8 mouse cellular contexts compared by ENCODE assay signal in genomic region chr13:34077492-34078271, GRCm38 (mm10). TPM values are rescaled to one million over a fixed set of nuclear protein-coding genes. Genes with fewer than 3 reads are reported as not detected.
DNase-seq lines count a peak whose midpoint lies in the region; ATAC-seq and TF ChIP-seq lines count a peak whose summit lies in the region.

Tubb2a (minus strand) TSS chr13:34078007.

- peak within 1 kb of the TSS; percentile 85 for H3K4me2 ChIP-seq in forebrain, postnatal 0 days (ENCODE audit: low read depth)
- H3K4me2 ChIP-seq in neural tube, embryonic 15.5 days, result peak within 1 kb of the TSS; percentile 83

- peak; percentile 90 for DNase-seq in MEL (ENCODE audit: low read depth, low spot score)
- peak; percentile 92 to 93 for DNase-seq in cerebellum, adult 2 months
- DNase-seq in forebrain, postnatal 0 days, result peak; percentile 96
- DNase-seq in heart, postnatal 36 days, result peak; percentile 97 to 98
- peak; percentile 92 to 96 for DNase-seq in layer of hippocampus, adult 2 months (ENCODE audit: low spot score in 2 of 2)
- DNase-seq in lung, adult 2 months, result peak; percentile 94
- DNase-seq in testis, postnatal 10 days (ENCODE audit: low spot score), result peak; percentile 95

- H3K79me2 ChIP-seq in MEL (ENCODE audit: control insufficient read depth, insufficient read depth, low read length, poor library complexity), result peaks cover 6% of the 10 kb centered on the region

- intact Hi-C loops in heart, postnatal 36 days (cut with DNase I), result loop anchor here (1.0 to 2.0 kb wide), 4 partner anchors 31 to 77 kb away; partner anchors contain the start of gene Tubb2b

- peak; percentile 81 to 93 for TF ChIP-seq POLR2A in MEL (IDR thresholded peaks at IDR 0.05; ENCODE audit: control insufficient read depth in 1 of 2, insufficient read depth in 1 of 2, low read depth in 1 of 2, low read length in 2 of 2, poor library complexity in 1 of 2)
- peak; percentile 98 for TF ChIP-seq POLR2A in cerebellum, adult 2 months (IDR thresholded peaks at IDR 0.05; ENCODE audit: borderline replicate concordance, insufficient read depth, low read length)
- peak; percentile 99 for TF ChIP-seq POLR2A in lung, adult 2 months (IDR thresholded peaks at IDR 0.05; ENCODE audit: borderline replicate concordance, extremely low read depth, low read depth, low read length)

- peaks cover 0 to 4% of the 10 kb centered on the region in 2 experiments; a peak in 2 of 4 replicates for H3K36me3 ChIP-seq in MEL (ENCODE audit: control insufficient read depth in 1 of 2, insufficient read depth in 2 of 2, low read length in 2 of 2)
- peaks cover 8% of the 10 kb centered on the region for H3K36me3 ChIP-seq in forebrain, postnatal 0 days (ENCODE audit: insufficient read depth)
- H3K36me3 ChIP-seq in neural tube, embryonic 15.5 days, result peaks cover 16% of the 10 kb centered on the region

- no peaks in the 10 kb centered on the region for H3K27me3 ChIP-seq in MEL (ENCODE audit: control insufficient read depth in 1 of 2, insufficient read depth in 2 of 2, low read length in 2 of 2)
- H3K27me3 ChIP-seq in cerebellum, adult 2 months (ENCODE audit: control insufficient read depth, insufficient read depth, low read length), result no peaks in the 10 kb centered on the region
- no peaks in the 10 kb centered on the region for H3K27me3 ChIP-seq in forebrain, postnatal 0 days (ENCODE audit: insufficient read depth, low read length)
- no peaks in the 10 kb centered on the region for H3K27me3 ChIP-seq in neural tube, embryonic 15.5 days (replicated peaks)

- no peaks in the 10 kb centered on the region for H3K9me3 ChIP-seq in MEL (replicated peaks; ENCODE audit: insufficient read depth, low read length)
- H3K9me3 ChIP-seq in forebrain, postnatal 0 days (ENCODE audit: low read length), result no peaks in the 10 kb centered on the region
- no peaks in the 10 kb centered on the region for H3K9me3 ChIP-seq in neural tube, embryonic 15.5 days (replicated peaks)

- peak in 2 of 3 experiments; percentile 33; a peak in 3 of 6 replicates for TF ChIP-seq CTCF in MEL (IDR thresholded peaks at IDR 0.05 in 2 of 3, conservative IDR thresholded peaks at IDR 0.05 in 1 of 3; ENCODE audit: control insufficient read depth in 1 of 3, insufficient read depth in 1 of 3, low read depth in 2 of 3, low read length in 3 of 3, poor library complexity in 1 of 3, severe bottlenecking in 1 of 3)
- TF ChIP-seq CTCF in cerebellum, adult 2 months (IDR thresholded peaks at IDR 0.05; ENCODE audit: borderline replicate concordance, insufficient read depth, low read depth, low read length), result peak; percentile 15; the same call in 1 of the 2 replicates
- peak; percentile 77 for TF ChIP-seq CTCF in forebrain, postnatal 0 days (IDR thresholded peaks at IDR 0.05; ENCODE audit: low read depth)
- TF ChIP-seq CTCF in layer of hippocampus, adult 2 months (conservative IDR thresholded peaks at IDR 0.05), result peak; percentile 79
- no peak for TF ChIP-seq CTCF in lung, adult 2 months (IDR thresholded peaks at IDR 0.05; ENCODE audit: insufficient read depth, low read length)

- H3K27ac ChIP-seq in MEL (ENCODE audit: control insufficient read depth, low read depth, low read length), result peak within 1 kb of the TSS; percentile 39
- peak within 1 kb of the TSS; percentile 27 for H3K27ac ChIP-seq in cerebellum, adult 2 months (ENCODE audit: insufficient read depth, low read length)
- H3K27ac ChIP-seq in forebrain, postnatal 0 days (ENCODE audit: low read depth, low read length), result peak within 1 kb of the TSS; percentile 94
- peak within 1 kb of the TSS; percentile 93 for H3K27ac ChIP-seq in layer of hippocampus, adult 2 months
- peak within 1 kb of the TSS; percentile 93 for H3K27ac ChIP-seq in neural tube, embryonic 15.5 days (replicated peaks)

- peaks cover 2 to 8% of the 10 kb centered on the region in 2 experiments; a peak in 3 of 4 replicates for H3K4me1 ChIP-seq in MEL (ENCODE audit: control insufficient read depth in 1 of 2, insufficient read depth in 2 of 2, low read length in 2 of 2)
- H3K4me1 ChIP-seq in cerebellum, adult 2 months (ENCODE audit: control insufficient read depth, insufficient read depth, low read length), result peaks cover 4% of the 10 kb centered on the region; the same call in 1 of the 2 replicates
- H3K4me1 ChIP-seq in forebrain, postnatal 0 days (ENCODE audit: insufficient read depth), result peaks cover 15% of the 10 kb centered on the region; the same call in 1 of the 2 replicates
- H3K4me1 ChIP-seq in lung, adult 2 months (ENCODE audit: control insufficient read depth, insufficient read depth, low read length), result peaks cover 5% of the 10 kb centered on the region; the same call in 1 of the 2 replicates
- peaks cover 35% of the 10 kb centered on the region for H3K4me1 ChIP-seq in neural tube, embryonic 15.5 days

- WGBS in cerebellum, adult 2 months, result under 1% methylated on average over 45 of the region's 45 CpGs
- 1% methylated on average over 45 of the region's 45 CpGs for WGBS in forebrain, postnatal 0 days
- WGBS in lung, adult 2 months, result under 1% methylated on average over 45 of the region's 45 CpGs
- WGBS in neural tube, embryonic 15.5 days, result 1% methylated on average over 44 of the region's 45 CpGs

- H3K4me3 ChIP-seq in MEL (ENCODE audit: control insufficient read depth in 1 of 2, insufficient read depth in 1 of 2, low read depth in 2 of 2, low read length in 2 of 2), result peak within 1 kb of the TSS; percentile 59 to 89
- H3K4me3 ChIP-seq in cerebellum, adult 2 months (replicated peaks; ENCODE audit: insufficient read depth, low read depth, low read length), result peak within 1 kb of the TSS; percentile 89
- peak within 1 kb of the TSS; percentile 98 for H3K4me3 ChIP-seq in forebrain, postnatal 0 days (ENCODE audit: low read depth, low read length)
- H3K4me3 ChIP-seq in layer of hippocampus, adult 2 months, result peak within 1 kb of the TSS; percentile 89
- H3K4me3 ChIP-seq in lung, adult 2 months (replicated peaks; ENCODE audit: extremely low read depth, low read depth, low read length), result peak within 1 kb of the TSS; percentile 91
- peak within 1 kb of the TSS; percentile 86 for H3K4me3 ChIP-seq in neural tube, embryonic 15.5 days (replicated peaks)

- 0 out of 4 replicates have a peak, but pooled peaks of 1 of the 2 experiments have one; percentile 2 for TF ChIP-seq EP300 in MEL (IDR thresholded peaks at IDR 0.05; ENCODE audit: low read depth in 1 of 2, low read length in 2 of 2)

- H3K9ac ChIP-seq in MEL (ENCODE audit: control insufficient read depth, low read depth, low read length, poor library complexity, severe bottlenecking), result peak within 1 kb of the TSS; percentile 78
- peak within 1 kb of the TSS; percentile 98 for H3K9ac ChIP-seq in forebrain, postnatal 0 days
- H3K9ac ChIP-seq in neural tube, embryonic 15.5 days (replicated peaks), result peak within 1 kb of the TSS; percentile 97

- peak; percentile 91 for ATAC-seq in forebrain, postnatal 0 days
- peak; percentile 89 for ATAC-seq in neural tube, embryonic 15.5 days (ENCODE audit: low FRiP score)

- no peak for TF ChIP-seq RAD21 in MEL (IDR thresholded peaks at IDR 0.05; ENCODE audit: low read depth, low read length)

TF ChIP-seq in MEL, 35 proteins besides CTCF, POLR2A, EP300 and RAD21 (continues in another document):
- no peak for TF ChIP-seq MYB (IDR thresholded peaks at IDR 0.05; ENCODE audit: low read depth, low read length)
- TF ChIP-seq USF2 (IDR thresholded peaks at IDR 0.05; ENCODE audit: borderline replicate concordance in 1 of 2, insufficient read depth in 1 of 2, low read depth in 1 of 2, low read length in 2 of 2), result no peak
- no peak for TF ChIP-seq UBTF (IDR thresholded peaks at IDR 0.05; ENCODE audit: borderline replicate concordance, insufficient read depth, low read depth, low read length)
- peak; percentile 25; the same call in 1 of the 2 replicates for TF ChIP-seq CHD2 (IDR thresholded peaks at IDR 0.05; ENCODE audit: low read length)
- TF ChIP-seq ETS1 (IDR thresholded peaks at IDR 0.05; ENCODE audit: low read depth, low read length), result peak; percentile 45; the same call in 1 of the 2 replicates
- no peak for TF ChIP-seq MAX (IDR thresholded peaks at IDR 0.05; ENCODE audit: low read length)
- TF ChIP-seq TAL1 (IDR thresholded peaks at IDR 0.05; ENCODE audit: low read length), result no peak
- peak; percentile 35; the same call in 1 of the 2 replicates for TF ChIP-seq MAZ (IDR thresholded peaks at IDR 0.05; ENCODE audit: low read depth, low read length)
- TF ChIP-seq NRF1 (IDR thresholded peaks at IDR 0.05; ENCODE audit: insufficient read depth, low read depth, low read length, poor library complexity, severe bottlenecking), result no peak
- no peak for TF ChIP-seq JUND (IDR thresholded peaks at IDR 0.05; ENCODE audit: low read depth, low read length)
- TF ChIP-seq SIN3A (IDR thresholded peaks at IDR 0.05; ENCODE audit: low read length), result peak; percentile 58
- no peak for TF ChIP-seq ZC3H11A (IDR thresholded peaks at IDR 0.05; ENCODE audit: low read depth, low read length)
- no peak for TF ChIP-seq CHD1 (IDR thresholded peaks at IDR 0.05; ENCODE audit: low read depth, low read length)
- no peak for TF ChIP-seq MYC (IDR thresholded peaks at IDR 0.05; ENCODE audit: low read depth, low read length)
- TF ChIP-seq E2F4 (IDR thresholded peaks at IDR 0.05; ENCODE audit: borderline replicate concordance, low read depth, low read length), result no peak
- TF ChIP-seq POLR2AphosphoS2 (IDR thresholded peaks at IDR 0.05; ENCODE audit: low read length), result peak; percentile 58; the same call in 1 of the 2 replicates
- TF ChIP-seq ZKSCAN1 (IDR thresholded peaks at IDR 0.05; ENCODE audit: low read depth, low read length), result no peak
- TF ChIP-seq NELFE (IDR thresholded peaks at IDR 0.05; ENCODE audit: low read depth, low read length), result peak; percentile 93
- peak; percentile 48; the same call in 1 of the 2 replicates for TF ChIP-seq HCFC1 (IDR thresholded peaks at IDR 0.05; ENCODE audit: low read depth, low read length)
- peak; percentile 70; the same call in 1 of the 2 replicates for TF ChIP-seq ZMIZ1 (IDR thresholded peaks at IDR 0.05; ENCODE audit: low read depth, low read length)
- TF ChIP-seq USF1 (IDR thresholded peaks at IDR 0.05; ENCODE audit: low read depth, low read length), result no peak

RNA-seq across cellular contexts. Expression of gene Tubb2a, which starts in this region (rescaled TPM):
- 38.8 and 68.8 TPM in 2 replicates for total RNA-seq in MEL (2012; rRNA removed)
- polyA plus RNA-seq in MEL (2012; ENCODE audit: insufficient read depth in 1 of 2, insufficient read length in 2 of 2, low read depth in 1 of 2, low replicate concordance in 2 of 2, missing spikeins in 1 of 2), result 10 to 100 TPM in 1 of 2 experiments, not detected in 1; 55.9 TPM
- polyA plus RNA-seq in cerebellum, adult 2 months (2012; rRNA removed), result 850 and 867 TPM in 2 replicates
- 4,454 and 4,559 TPM in 2 replicates for total RNA-seq in forebrain, postnatal 0 days (2014; rRNA removed)
- polyA plus RNA-seq in forebrain, postnatal 0 days (2015; fragmentation: Nextera tagmentation; extraction: Ambion mirVana), result 3,524 and 3,579 TPM in 2 replicates
- total RNA-seq in heart, postnatal 36 days (2021), result 10 to 100 TPM; 41.2 to 43.8 TPM
- 1,000 to 10,000 TPM in 1 of 2 experiments, 100 to 1,000 TPM in 1; 962 to 1,047 TPM for total RNA-seq in layer of hippocampus, adult 2 months (2021)
- polyA plus RNA-seq in lung, adult 2 months (2012; rRNA removed), result 320 and 386 TPM in 2 replicates
- polyA plus RNA-seq in neural tube, embryonic 15.5 days (2015; fragmentation: Nextera tagmentation; extraction: Ambion mirVana), result 2,701 and 3,281 TPM in 2 replicates

Comparison
In these comparisons a context has a peak if more than half of its experiments do, and no peak if none do; other contexts are left out.
1. Peak in every context shown above with its lines: DNase-seq, ATAC-seq, H3K4me3 ChIP-seq and H3K27ac ChIP-seq.
2. RNA of gene Tubb2a (total RNA-seq): 4,454 to 4,559 TPM in forebrain, postnatal 0 days and 962 to 1,047 TPM in layer of hippocampus, adult 2 months; 41.2 to 43.8 TPM in heart, postnatal 36 days and 38.8 to 68.8 TPM in MEL; every median in the first group is over 10 times any median in the second.
3. H3K27ac ChIP-seq: peak in every context shown above with its lines; median percentile 94 in forebrain, postnatal 0 days; 93 in layer of hippocampus, adult 2 months; 93 in neural tube, embryonic 15.5 days; 39 in MEL; 27 in cerebellum, adult 2 months.